Mouse (Mus musculus) forebrain, embryonic 12.5 days (tissue): ENCODE measurements around the gene Ear6. TPM values are rescaled to one million over a fixed set of nuclear protein-coding genes. Genes with fewer than 3 reads are reported as not detected.
A peak's percentile ranks its signal among the peaks of the same experiment; 100 is the strongest.

ENCODE experiments used
- ATAC-seq: fragments of 200-750 bp; cut with Nextera tagmentation; 2 replicates; pipeline ENCODE4 v1.8.0; 2017; ENCODE audit warnings: moderate TSS enrichment; ENCODE audit not compliant: low FRiP score
- H3K27ac ChIP-seq: fragments of 300-500 bp; sonication (generic); 2 replicates; pipeline ENCODE4 v1.5.1; 2016; ENCODE audit warnings: mild to moderate bottlenecking
- H3K27me3 ChIP-seq: fragments of 300-500 bp; sonication (generic); 2 replicates; pipeline ENCODE4 v1.6.1; 2016; ENCODE audit warnings: mild to moderate bottlenecking
- H3K36me3 ChIP-seq: fragments of 300-500 bp; sonication (generic); replicated peaks from 2 replicates; pipeline ENCODE4 v1.6.1; 2016; ENCODE audit warnings: mild to moderate bottlenecking
- H3K4me1 ChIP-seq: fragments of 300-500 bp; sonication (generic); 2 replicates; pipeline ENCODE4 v1.6.1; 2016
- H3K4me2 ChIP-seq: fragments of 300-500 bp; sonication (generic); 2 replicates; pipeline ENCODE4 v1.6.1; 2016; ENCODE audit warnings: mild to moderate bottlenecking, moderate library complexity
- H3K4me3 ChIP-seq: fragments of 300-500 bp; sonication (generic); replicated peaks from 2 replicates; pipeline ENCODE4 v1.5.1; 2016; ENCODE audit warnings: mild to moderate bottlenecking
- H3K9ac ChIP-seq: fragments of 300-500 bp; sonication (generic); 2 replicates; pipeline ENCODE4 v1.6.1; 2016; ENCODE audit warnings: mild to moderate bottlenecking
- H3K9me3 ChIP-seq: fragments of 300-500 bp; sonication (generic); 2 replicates; pipeline ENCODE4 v1.6.1; 2016
- WGBS: fragments of 180-500 bp; shearing (Covaris S2); methylation state at CpG from one replicate; pipeline ENCODE4 v1.1.7; 2016; 5-methylcytosine and 5-hydroxymethylcytosine counted together
- polyA plus RNA-seq: library from polyadenylated mRNA; unstranded; fragments of >200 nt; fragmentation: Nextera tagmentation; extraction: Ambion mirVana; gene quantifications from 2 replicates; pipeline ENCODE4 v1.2.1, GENCODE M21; 2016

Gene Ear6
- polyA plus RNA-seq, 1 experiment from 2014 or later = not detected

DNA sequence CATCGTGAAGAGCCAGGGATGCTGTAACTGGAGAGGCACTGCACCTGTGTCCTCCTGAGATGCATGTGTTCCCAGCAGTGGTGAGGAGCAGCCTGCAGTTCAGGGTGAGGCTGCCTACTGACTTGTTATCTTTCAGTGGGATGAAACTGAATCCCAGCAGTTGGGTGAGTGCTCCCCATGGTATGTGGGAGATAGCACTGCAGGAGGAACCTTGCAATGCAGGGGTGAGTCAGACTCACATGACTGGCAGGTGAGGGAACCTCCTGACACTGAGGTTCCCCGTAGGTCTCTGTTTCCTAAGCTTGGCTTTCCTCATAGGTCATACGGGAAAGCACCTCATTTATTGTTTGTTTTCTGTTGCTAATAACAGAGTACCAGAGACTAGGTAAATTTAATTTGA lies 24.0 kb downstream of the Ear6 start:
- no peak overlapping the region for H3K9ac ChIP-seq
- H3K4me3 ChIP-seq = no peak overlapping the region
- H3K36me3 ChIP-seq = no peaks in the 10 kb centered on the region
- H3K4me1 ChIP-seq = no peaks in the 10 kb centered on the region
- H3K27me3 ChIP-seq = no peaks in the 10 kb centered on the region
- no peak overlapping the region for H3K4me2 ChIP-seq
- 95% methylated on average over 3 of the region's 3 CpGs for WGBS
- no peaks in the 10 kb centered on the region for H3K9me3 ChIP-seq
- no peak for ATAC-seq
- no peak overlapping the region for H3K27ac ChIP-seq

DNA sequence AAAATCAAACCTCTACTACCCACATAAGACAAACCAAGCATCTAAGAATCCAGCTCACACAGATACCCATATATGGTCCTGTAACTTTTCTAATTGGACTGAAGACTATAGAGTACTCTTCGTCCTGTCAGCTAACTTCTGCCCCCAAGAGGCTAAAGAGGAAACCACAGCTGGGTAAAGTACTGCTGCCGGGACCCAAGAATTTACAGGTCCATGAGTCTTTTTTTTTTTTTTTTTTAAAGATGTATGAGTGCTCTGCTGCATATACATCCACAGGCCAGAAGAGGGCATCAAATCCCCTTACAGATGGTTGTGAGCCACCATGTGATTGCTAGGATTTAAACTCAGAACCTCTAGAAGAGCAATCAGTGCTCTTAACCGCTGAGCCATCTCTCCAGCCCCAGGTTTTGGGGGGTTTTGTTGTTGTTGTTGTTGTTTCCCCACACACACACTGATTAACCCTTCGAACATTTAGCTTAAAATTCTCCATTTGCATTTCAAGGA lies 30.1 kb downstream of the Ear6 start:
- under 1% methylated on average over 4 of the region's 4 CpGs for WGBS
- Histone ChIP-seq H3K27me3 (no peaks in the 10 kb centered on the region), H3K36me3 (peaks cover 20% of the 10 kb centered on the region), H3K4me1 (peaks cover 19% of the 10 kb centered on the region), H3K4me3 (peak overlapping the region; percentile 73), H3K27ac (peak overlapping the region; percentile 87), H3K9ac (peak overlapping the region; percentile 79; the same call in 1 of the 2 replicates), H3K4me2 (peak overlapping the region; percentile 83), H3K9me3 (no peaks in the 10 kb centered on the region)
- peak; percentile 39; the same call in 1 of the 2 replicates for ATAC-seq

DNA sequence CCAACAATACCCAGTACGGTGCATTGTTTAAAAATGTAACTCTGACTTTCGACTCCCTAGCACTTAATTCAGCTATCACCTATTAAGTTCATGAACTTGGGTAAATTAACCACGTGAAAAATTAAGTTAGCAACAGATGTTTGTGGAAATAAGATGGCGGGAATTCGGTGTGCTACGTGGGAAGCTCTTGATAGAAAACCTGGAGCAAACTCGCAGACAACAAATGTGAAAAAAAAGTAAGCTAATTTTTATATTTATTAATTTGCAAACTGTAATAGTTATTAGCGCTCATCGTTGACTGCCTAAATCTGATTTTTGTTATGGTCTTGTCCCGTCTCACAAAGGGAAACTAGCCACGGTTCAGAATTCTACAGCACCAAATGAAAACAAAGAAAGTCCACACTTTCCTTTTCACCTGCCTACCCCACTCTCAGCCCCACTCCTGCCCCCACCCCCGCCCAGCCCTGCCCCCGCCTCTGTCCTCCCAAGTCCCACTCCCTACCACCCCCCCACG lies 30.6 kb downstream of the Ear6 start:
- no peaks in the 10 kb centered on the region for H3K27me3 ChIP-seq
- H3K4me2 ChIP-seq = peak overlapping the region; percentile 83
- ATAC-seq = peak; percentile 55
- H3K4me3 ChIP-seq = peak overlapping the region; percentile 73
- H3K9ac ChIP-seq = peak overlapping the region; percentile 79
- H3K4me1 ChIP-seq = peaks cover 19% of the 10 kb centered on the region
- H3K36me3 ChIP-seq = peaks cover 25% of the 10 kb centered on the region
- peak overlapping the region; percentile 87 for H3K27ac ChIP-seq
- under 1% methylated on average over 14 of the region's 14 CpGs for WGBS
- H3K9me3 ChIP-seq = no peaks in the 10 kb centered on the region

DNA sequence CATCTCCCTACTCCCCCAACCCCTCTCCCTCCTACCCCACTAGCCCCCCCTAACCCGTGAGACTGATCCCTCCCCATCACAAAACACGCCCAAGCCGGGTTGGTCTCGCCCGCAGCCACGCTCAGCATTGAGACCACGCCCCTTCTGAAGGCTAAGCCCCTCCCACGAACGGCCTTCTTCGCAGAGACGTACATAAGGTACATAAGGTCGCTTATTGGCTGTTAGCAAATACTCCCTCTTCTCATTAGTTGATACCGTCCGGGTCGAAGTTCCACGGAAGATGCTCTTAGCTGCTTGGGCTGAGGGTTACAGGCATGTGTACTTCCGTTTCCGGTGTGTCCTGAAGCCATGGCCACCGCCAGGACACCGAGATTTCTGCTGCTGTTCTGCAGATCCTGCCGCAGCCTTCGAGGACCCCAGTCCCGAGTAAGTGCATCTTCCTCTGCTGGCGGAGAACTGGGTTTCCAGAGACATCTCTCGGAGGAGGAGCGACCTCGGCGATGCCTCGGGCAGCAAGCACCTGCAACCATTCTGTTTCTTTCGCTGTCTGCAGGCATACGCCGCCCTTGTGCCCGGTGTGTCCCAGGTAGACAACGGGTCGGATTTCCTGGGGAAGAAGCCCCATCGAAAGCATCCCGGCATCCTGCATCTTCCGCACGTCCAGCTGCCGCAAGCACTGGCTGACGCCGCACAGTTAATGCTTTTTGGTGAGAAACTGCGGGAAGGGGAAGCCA lies 31.3 kb downstream of the Ear6 start, which contains the start of gene Mettl17:
Gene Mettl17 (plus strand): TSS at position 245 of the 734 bp plus-strand sequence.
- no peaks in the 10 kb centered on the region for H3K9me3 ChIP-seq
- under 1% methylated on average over 43 of the region's 43 CpGs for WGBS
- peak; percentile 96 for ATAC-seq
- peaks cover 19% of the 10 kb centered on the region for H3K4me1 ChIP-seq
- peak within 1 kb of the TSS; percentile 83 for H3K4me2 ChIP-seq
- H3K36me3 ChIP-seq = peaks cover 32% of the 10 kb centered on the region
- peak within 1 kb of the TSS; percentile 87 for H3K27ac ChIP-seq
- H3K9ac ChIP-seq = peak within 1 kb of the TSS; percentile 79
- H3K27me3 ChIP-seq = no peaks in the 10 kb centered on the region
- H3K4me3 ChIP-seq = peak within 1 kb of the TSS; percentile 73

DNA sequence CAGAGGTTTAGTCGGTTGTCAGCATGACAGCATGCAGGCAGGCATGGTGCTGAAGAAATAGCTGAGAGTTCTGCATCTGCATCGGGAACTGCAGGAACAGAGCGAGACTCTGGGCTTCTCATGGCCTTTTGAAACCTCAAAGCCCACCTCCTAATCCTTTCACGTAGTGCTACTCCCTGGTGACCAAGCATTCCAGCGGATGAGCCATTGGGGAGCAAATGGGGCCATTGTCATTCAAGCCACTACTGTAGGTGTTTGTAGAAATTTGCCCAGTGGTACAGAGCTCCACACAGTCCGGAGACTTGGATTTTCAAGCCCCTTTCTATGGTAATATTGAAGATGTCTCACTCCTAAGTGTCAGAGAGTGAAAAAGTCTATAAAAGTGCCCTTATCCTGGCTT lies 32.6 kb downstream of the Ear6 start:
- Histone ChIP-seq H3K36me3 (peaks cover 45% of the 10 kb centered on the region), H3K4me3 (peak overlapping the region; percentile 73; the same call in 1 of the 2 replicates), H3K27ac (no peak overlapping the region), H3K4me1 (peaks cover 19% of the 10 kb centered on the region), H3K9me3 (no peaks in the 10 kb centered on the region), H3K4me2 (peak overlapping the region; percentile 83), H3K9ac (no peak overlapping the region), H3K27me3 (no peaks in the 10 kb centered on the region)
- no peak for ATAC-seq
- WGBS = 42% methylated on average over 6 of the region's 6 CpGs

DNA sequence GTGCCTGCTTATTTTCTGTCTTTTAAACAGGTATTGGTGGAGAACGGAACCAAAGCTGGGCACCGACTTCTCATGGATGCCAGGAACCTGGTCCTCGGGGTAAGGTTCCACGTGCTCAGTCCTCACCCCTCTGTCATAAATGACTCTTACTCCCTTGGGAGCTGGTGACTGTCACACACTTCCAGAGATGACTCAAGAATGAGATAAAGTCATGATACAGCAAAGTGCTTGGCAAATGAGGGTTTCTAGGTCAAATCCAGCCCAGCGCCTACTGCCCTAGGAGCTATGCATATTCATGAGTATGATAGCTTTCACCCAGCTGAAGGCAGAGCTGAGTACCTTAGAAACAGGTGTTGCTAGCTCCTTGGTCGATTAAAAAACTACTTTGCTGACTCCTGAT lies 36.3 kb downstream of the Ear6 start:
- H3K27ac ChIP-seq = no peak overlapping the region
- no peak overlapping the region for H3K9ac ChIP-seq
- H3K36me3 ChIP-seq = peaks cover 68% of the 10 kb centered on the region
- H3K4me2 ChIP-seq = no peak overlapping the region
- H3K4me3 ChIP-seq = no peak overlapping the region
- 91% methylated on average over 6 of the region's 6 CpGs for WGBS
- H3K9me3 ChIP-seq = no peaks in the 10 kb centered on the region
- H3K4me1 ChIP-seq = peaks cover 19% of the 10 kb centered on the region
- no peak for ATAC-seq
- no peaks in the 10 kb centered on the region for H3K27me3 ChIP-seq

DNA sequence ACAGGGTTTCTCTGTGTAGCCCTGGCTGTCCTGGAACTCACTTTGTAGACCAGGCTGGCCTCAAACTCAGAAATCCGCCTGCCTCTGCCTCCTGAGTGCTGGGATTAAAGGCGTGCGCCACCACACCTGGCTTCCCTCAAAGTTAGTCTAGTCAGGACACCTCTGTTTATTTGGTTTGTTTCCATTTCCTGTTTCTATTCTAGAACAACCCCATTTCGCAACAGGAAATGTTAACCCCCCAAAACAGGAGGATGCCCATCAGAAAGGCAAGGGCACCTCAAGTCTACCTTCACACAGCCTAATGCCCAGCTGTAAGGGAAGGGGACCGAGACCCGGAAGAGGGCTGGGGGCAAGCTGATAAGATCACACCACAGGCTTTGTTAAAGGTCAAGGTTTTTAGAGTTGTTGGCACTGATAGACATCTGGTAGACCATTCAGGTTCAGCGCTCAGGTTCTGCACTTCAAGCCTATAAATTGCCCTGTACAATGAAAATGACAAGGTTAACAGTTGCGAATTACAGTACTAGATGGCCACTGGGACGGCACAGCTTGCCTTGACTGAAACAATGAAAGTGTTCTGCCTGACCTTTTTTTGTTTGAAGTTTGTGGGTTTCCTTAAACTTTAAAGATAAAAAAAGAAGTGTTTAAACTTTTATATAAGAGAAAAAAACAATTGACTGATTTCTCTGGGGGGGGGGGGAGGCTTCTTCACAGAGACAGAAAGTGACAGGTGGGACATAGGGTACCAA lies 38.9 kb downstream of the Ear6 start, which contains the start of gene Slc39a2:
Gene Slc39a2 (plus strand): TSS at position 699 of the 749 bp plus-strand sequence.
- Histone ChIP-seq H3K27me3 (no peaks in the 10 kb centered on the region), H3K27ac (no peak within 1 kb of the TSS), H3K9me3 (no peaks in the 10 kb centered on the region), H3K4me1 (no peaks in the 10 kb centered on the region), H3K4me2 (no peak within 1 kb of the TSS), H3K9ac (no peak within 1 kb of the TSS), H3K36me3 (peaks cover 66% of the 10 kb centered on the region), H3K4me3 (no peak within 1 kb of the TSS)
- WGBS = 95% methylated on average over 9 of the region's 9 CpGs
- ATAC-seq = no peak

DNA sequence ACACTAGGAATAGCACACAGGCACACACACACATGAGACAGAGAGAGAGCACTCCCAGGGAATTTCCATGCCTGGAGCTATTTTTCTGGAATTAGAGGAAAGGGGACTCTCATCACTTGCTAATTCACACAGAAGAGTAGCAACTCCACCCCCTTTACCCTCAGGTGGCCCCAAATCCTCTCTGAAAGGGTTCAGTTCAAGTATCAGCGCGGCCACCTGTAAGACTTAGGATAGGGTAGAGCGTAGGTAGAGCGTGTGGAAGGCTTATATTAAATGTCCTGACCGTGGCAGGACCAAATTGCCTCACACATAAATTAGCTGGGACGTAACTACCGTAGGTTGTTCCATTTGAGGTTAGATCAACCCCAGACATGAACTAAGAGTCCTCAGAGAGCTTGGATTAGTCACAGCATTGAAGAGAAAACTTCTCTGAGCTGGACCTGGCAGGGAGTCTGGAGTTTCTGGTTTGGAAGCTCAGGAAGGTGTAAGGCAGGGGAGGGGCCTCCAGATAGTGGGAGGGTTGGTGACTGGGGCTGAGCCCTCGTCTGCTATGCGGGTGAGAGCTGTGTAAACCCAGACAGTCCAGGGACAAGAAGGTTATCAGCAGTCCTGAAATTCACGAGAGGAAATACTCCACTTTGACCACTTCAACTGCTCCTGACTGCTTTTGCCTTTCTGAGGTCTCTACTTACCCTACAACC lies 39.7 kb downstream of the Ear6 start:
- no peak for ATAC-seq
- Histone ChIP-seq H3K9ac (no peak overlapping the region), H3K9me3 (no peaks in the 10 kb centered on the region), H3K4me1 (no peaks in the 10 kb centered on the region), H3K4me3 (no peak overlapping the region), H3K27me3 (no peaks in the 10 kb centered on the region), H3K36me3 (peaks cover 57% of the 10 kb centered on the region), H3K4me2 (no peak overlapping the region), H3K27ac (no peak overlapping the region)
- WGBS = 34% methylated on average over 10 of the region's 10 CpGs

DNA sequence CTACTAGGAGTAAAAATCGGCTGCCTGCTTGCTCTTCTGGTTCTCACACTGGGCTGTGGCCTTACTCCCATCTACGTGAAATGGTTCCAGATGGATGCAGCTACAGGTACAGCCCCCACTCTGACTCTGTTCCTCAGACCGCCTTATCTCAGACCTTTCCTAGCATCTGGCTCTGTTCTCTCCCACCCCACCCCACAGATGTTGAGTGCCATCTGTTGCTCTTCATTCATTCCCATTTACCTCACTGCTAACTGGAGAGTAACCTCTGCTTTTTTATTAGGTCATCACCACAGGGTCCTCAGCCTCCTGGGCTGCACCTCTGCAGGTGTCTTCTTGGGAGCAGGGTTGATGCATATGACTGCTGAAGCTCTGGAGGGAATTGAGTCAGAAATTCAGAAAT lies 40.3 kb downstream of the Ear6 start:
- H3K4me1 ChIP-seq = no peaks in the 10 kb centered on the region
- WGBS = 64% methylated on average over 3 of the region's 3 CpGs
- no peak overlapping the region for H3K4me3 ChIP-seq
- H3K9ac ChIP-seq = no peak overlapping the region
- H3K4me2 ChIP-seq = no peak overlapping the region
- ATAC-seq = no peak
- no peaks in the 10 kb centered on the region for H3K9me3 ChIP-seq
- H3K36me3 ChIP-seq = peaks cover 51% of the 10 kb centered on the region
- H3K27ac ChIP-seq = no peak overlapping the region
- H3K27me3 ChIP-seq = no peaks in the 10 kb centered on the region

DNA sequence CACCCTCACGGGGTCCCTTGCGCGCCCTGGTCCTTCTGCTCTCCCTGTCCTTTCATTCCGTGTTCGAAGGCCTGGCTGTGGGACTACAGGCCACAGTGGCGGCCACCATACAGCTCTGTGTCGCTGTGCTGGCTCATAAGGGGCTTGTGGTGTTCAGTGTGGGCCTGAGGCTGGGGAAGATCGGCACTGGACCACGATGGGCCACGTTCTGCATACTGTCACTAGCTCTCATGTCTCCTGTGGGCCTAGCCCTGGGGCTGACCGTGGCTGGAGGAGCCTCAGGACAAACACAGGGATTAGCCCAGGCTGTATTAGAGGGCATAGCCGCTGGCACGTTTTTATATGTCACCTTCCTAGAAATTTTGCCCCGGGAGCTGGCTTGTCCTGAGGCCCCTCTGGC lies 41.6 kb downstream of the Ear6 start:
- Histone ChIP-seq H3K9me3 (no peaks in the 10 kb centered on the region), H3K27ac (peak overlapping the region; percentile 19; the same call in 1 of the 2 replicates), H3K9ac (no peak overlapping the region), H3K4me2 (no peak overlapping the region), H3K27me3 (no peaks in the 10 kb centered on the region), H3K36me3 (peaks cover 38% of the 10 kb centered on the region), H3K4me3 (no peak overlapping the region), H3K4me1 (no peaks in the 10 kb centered on the region)
- WGBS = 79% methylated on average over 14 of the region's 14 CpGs
- ATAC-seq = no peak

DNA sequence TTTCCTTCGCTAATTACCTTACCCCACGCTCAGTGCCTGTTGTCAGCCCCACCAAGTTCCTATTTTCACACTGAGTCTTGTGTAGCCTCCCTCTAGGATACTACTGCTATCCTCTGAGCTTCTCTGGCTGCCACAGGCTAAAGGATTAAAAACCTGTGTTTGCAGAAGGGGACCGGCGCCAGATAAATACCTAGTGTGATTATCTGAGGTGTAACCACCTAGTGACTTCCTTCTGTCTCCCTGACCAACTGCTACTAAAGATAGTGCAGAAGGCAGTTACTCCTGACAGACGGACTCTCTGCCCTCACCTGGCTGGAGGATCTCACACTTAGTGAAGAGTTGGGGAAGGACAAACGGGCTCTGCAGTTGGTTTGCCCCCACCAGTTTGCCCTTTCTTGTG lies 42.5 kb downstream of the Ear6 start:
- Histone ChIP-seq H3K4me2 (no peak overlapping the region), H3K4me3 (no peak overlapping the region), H3K27me3 (no peaks in the 10 kb centered on the region), H3K27ac (no peak overlapping the region), H3K4me1 (no peaks in the 10 kb centered on the region), H3K9ac (no peak overlapping the region), H3K9me3 (no peaks in the 10 kb centered on the region), H3K36me3 (peaks cover 29% of the 10 kb centered on the region)
- WGBS = 84% methylated on average over 6 of the region's 6 CpGs
- no peak for ATAC-seq
